Comparison of ENCODE assay signal across 13 mouse cellular contexts in genomic region chr14:31171386-31171785, GRCm38 (mm10). TPM values are rescaled to one million over a fixed set of nuclear protein-coding genes. Genes with fewer than 3 reads are reported as not detected.
DNase-seq lines count a peak whose midpoint lies in the region; ATAC-seq lines count a peak whose summit lies in the region.
"Had no signal": no experiment of that assay in that cellular context is flagged by ENCODE, and none has a peak within 500 bp of the region (broad histone marks: within the 10 kb centered on the region; RNA-seq: fewer than 3 reads in every experiment).

No protein-coding gene starts in this region.

- intact Hi-C loops in left cerebral cortex, postnatal 25 days (cut with DNase I), result no loop called here

- H3K9ac ChIP-seq in heart, embryonic 13.5 days, result no peak overlapping the region

- peaks cover 51% of the 10 kb centered on the region for H3K4me1 ChIP-seq in heart, embryonic 13.5 days

- H3K27me3 ChIP-seq in heart, embryonic 13.5 days (replicated peaks), result no peaks in the 10 kb centered on the region

- H3K4me2 ChIP-seq in heart, embryonic 13.5 days, result no peak overlapping the region
- H3K4me2 ChIP-seq: liver, embryonic 11.5 days had no signal

- H3K36me3 ChIP-seq in heart, embryonic 13.5 days, result peaks cover 70% of the 10 kb centered on the region

- no peak for ATAC-seq in heart, embryonic 13.5 days (ENCODE audit: extremely low read depth, insufficient number of reproducible peaks, low FRiP score, low TSS enrichment)
- ATAC-seq: lung, postnatal 0 days had no signal

- peak; percentile 51 for DNase-seq in adrenal gland, postnatal 10 days
- no peak for DNase-seq in adrenal gland, adult 2 months
- no peak for DNase-seq in heart, adult 18-20 months
- DNase-seq in right cerebral cortex, postnatal 4 days, result peak; percentile 47
- DNase-seq in right cerebral cortex, postnatal 25 days, result no peak
- no peak for DNase-seq in kidney, postnatal 25 days
- DNase-seq in left cerebral cortex, postnatal 25 days (ENCODE audit: low spot score in 2 of 2), result no peak
- DNase-seq: kidney, postnatal 14 days had no signal

- H3K9me3 ChIP-seq in heart, embryonic 13.5 days, result no peaks in the 10 kb centered on the region
- H3K9me3 ChIP-seq: heart, embryonic 10.5 days had no signal

- WGBS in heart, embryonic 13.5 days, result 89% methylated on average over 11 of the region's 11 CpGs

- peak overlapping the region; percentile 37; the same call in 1 of the 2 replicates for H3K27ac ChIP-seq in heart, embryonic 13.5 days (replicated peaks)
- H3K27ac ChIP-seq: heart, embryonic 10.5 days; stomach, postnatal 0 days had no signal

- H3K4me3 ChIP-seq in heart, embryonic 13.5 days, result no peak overlapping the region
- H3K4me3 ChIP-seq: heart, embryonic 10.5 days had no signal

RNA-seq across cellular contexts. Expression of gene Stab1, which starts 2.9 kb away (rescaled TPM):
- total RNA-seq in adrenal gland, postnatal 10 days (2021), result 10 to 100 TPM; 74.3 to 74.8 TPM
- 10 to 100 TPM; 55.8 to 67.6 TPM for total RNA-seq in adrenal gland, adult 2 months (2021)
- polyA plus RNA-seq in adrenal gland, adult 2 months (2012; rRNA removed), result 80.5 and 82.1 TPM in 2 replicates
- 43.2 and 49.5 TPM in 2 replicates for polyA plus RNA-seq in heart, embryonic 13.5 days (2015; fragmentation: Nextera tagmentation; extraction: Ambion mirVana)
- 10 to 100 TPM; 63.2 to 64.1 TPM for total RNA-seq in heart, adult 18-20 months (2021)
- total RNA-seq in left cerebral cortex, postnatal 25 days (2021), result 10 to 100 TPM; 19.8 to 30.3 TPM

RNA-seq across cellular contexts. Expression of gene Tnnc1, which starts 36.7 kb away (rescaled TPM):
- total RNA-seq in adrenal gland, postnatal 10 days (2021), result 10 to 100 TPM; 11.1 to 45.0 TPM
- 1 to 10 TPM; 1.3 to 1.7 TPM for total RNA-seq in adrenal gland, adult 2 months (2021)
- 0.36 TPM in 1 of 2 replicates, not detected in the other for polyA plus RNA-seq in adrenal gland, adult 2 months (2012; rRNA removed)
- 3,442 and 4,164 TPM in 2 replicates for polyA plus RNA-seq in heart, embryonic 13.5 days (2015; fragmentation: Nextera tagmentation; extraction: Ambion mirVana)
- total RNA-seq in heart, adult 18-20 months (2021), result 1,000 to 10,000 TPM; 5,748 to 6,764 TPM
- total RNA-seq in left cerebral cortex, postnatal 25 days (2021), result 10 to 100 TPM; 65.9 to 79.1 TPM

RNA-seq across cellular contexts. Expression of gene Nt5dc2, which starts 40.5 kb away (rescaled TPM):
- 10 to 100 TPM; 52.0 to 52.6 TPM for total RNA-seq in adrenal gland, postnatal 10 days (2021)
- total RNA-seq in adrenal gland, adult 2 months (2021), result 10 to 100 TPM; 22.5 to 33.3 TPM
- polyA plus RNA-seq in adrenal gland, adult 2 months (2012; rRNA removed), result 107 and 124 TPM in 2 replicates
- polyA plus RNA-seq in heart, embryonic 13.5 days (2015; fragmentation: Nextera tagmentation; extraction: Ambion mirVana), result 300 and 318 TPM in 2 replicates
- 10 to 100 TPM; 19.2 TPM for total RNA-seq in heart, adult 18-20 months (2021)
- total RNA-seq in left cerebral cortex, postnatal 25 days (2021), result 1 to 10 TPM; 3.3 to 4.1 TPM

RNA-seq across cellular contexts. Expression of gene Smim4, which starts 42.6 kb away (rescaled TPM):
- 100 to 1,000 TPM in 1 of 2 experiments, 10 to 100 TPM in 1; 86.9 to 103 TPM for total RNA-seq in adrenal gland, postnatal 10 days (2021)
- 10 to 100 TPM; 71.2 to 84.4 TPM for total RNA-seq in adrenal gland, adult 2 months (2021)
- 133 TPM in 2 replicates for polyA plus RNA-seq in adrenal gland, adult 2 months (2012; rRNA removed)
- polyA plus RNA-seq in heart, embryonic 13.5 days (2015; fragmentation: Nextera tagmentation; extraction: Ambion mirVana), result 78.4 and 81.9 TPM in 2 replicates
- 10 to 100 TPM; 74.5 to 87.4 TPM for total RNA-seq in heart, adult 18-20 months (2021)
- total RNA-seq in left cerebral cortex, postnatal 25 days (2021), result 10 to 100 TPM; 20.4 to 28.4 TPM

RNA-seq across cellular contexts. Expression of gene Nisch, which starts 45.4 kb away (rescaled TPM):
- 100 to 1,000 TPM; 224 to 328 TPM for total RNA-seq in adrenal gland, postnatal 10 days (2021)
- 100 to 1,000 TPM; 249 to 309 TPM for total RNA-seq in adrenal gland, adult 2 months (2021)
- 412 and 462 TPM in 2 replicates for polyA plus RNA-seq in adrenal gland, adult 2 months (2012; rRNA removed)
- 340 and 345 TPM in 2 replicates for polyA plus RNA-seq in heart, embryonic 13.5 days (2015; fragmentation: Nextera tagmentation; extraction: Ambion mirVana)
- 100 to 1,000 TPM; 118 to 119 TPM for total RNA-seq in heart, adult 18-20 months (2021)
- total RNA-seq in left cerebral cortex, postnatal 25 days (2021), result 100 to 1,000 TPM; 375 to 386 TPM

Comparison
In these comparisons a context has a peak if more than half of its experiments do, and no peak if none do; other contexts are left out.
1. DNase-seq: peak in adrenal gland, postnatal 10 days (single experiment) and right cerebral cortex, postnatal 4 days (single experiment); none in adrenal gland, adult 2 months (single experiment), heart, adult 18-20 months (0 of 2), right cerebral cortex, postnatal 25 days (single experiment), kidney, postnatal 25 days (0 of 2) and left cerebral cortex, postnatal 25 days (0 of 2).
2. RNA of gene Tnnc1, which starts 36.7 kb away (total RNA-seq): 5,748 to 6,764 TPM in heart, adult 18-20 months; 65.9 to 79.1 TPM in left cerebral cortex, postnatal 25 days, 11.1 to 45.0 TPM in adrenal gland, postnatal 10 days and 1.3 to 1.7 TPM in adrenal gland, adult 2 months; every median in the first group is over 10 times any median in the second.